Mouse (Mus musculus) layer of hippocampus, adult 18-20 months (tissue): ENCODE data around the gene Synrg. TPM values are rescaled to one million over a fixed set of nuclear protein-coding genes. Genes with fewer than 3 reads are reported as not detected.
A peak's percentile ranks its signal among the peaks of the same experiment; 100 is the strongest.

Experiments
- DNase-seq, 2 experiments: peaks; one replicate each; pipeline ENCODE4 v3.0.0; 2022; ENCODE audit warnings: low spot score in 2 of 2
- long read RNA-seq: library from polyadenylated mRNA; stranded (forward); transcript quantifications from one replicate; pipeline ENCODE4 v2.0.0, GENCODE M21; 2021
- total RNA-seq, 2 experiments: library from RNA; stranded (reverse); gene quantifications; 2 replicates each; pipeline ENCODE4 v1.2.3; 2021

Synrg gene
- total RNA-seq = 10 to 100 TPM; 66.6 to 70.6 TPM
- long read RNA-seq, full-length matches to known transcripts = 6 of 120 reads
- long read RNA-seq, partial matches to known transcripts = 25 of 120 reads
- long read RNA-seq, other reads (novel, unspliced or antisense) = 89 of 120 reads

- DNase-seq = peak; percentile 85 to 92
Measured at GRCm38 (mm10) chr11:83963991-83964921, at the start of gene Synrg. Gene Synrg (plus strand): TSS chr11:83964428.

- no peak for DNase-seq
Measured at GRCm38 (mm10) chr11:83914501-83914900, 49.7 kb upstream of the Synrg start.

GRCm38 (mm10) chr11:83922600-83922999 lies 41.6 kb upstream of the Synrg start:
- no peak for DNase-seq

- DNase-seq = no peak
Measured at GRCm38 (mm10) chr11:83927097-83927496, 37.1 kb upstream of the Synrg start.

- no peak for DNase-seq
Measured at GRCm38 (mm10) chr11:83932506-83933106, 31.6 kb upstream of the Synrg start.

GRCm38 (mm10) chr11:83933376-83933775 lies 30.9 kb upstream of the Synrg start:
- DNase-seq = no peak

- DNase-seq = peak; percentile 39 to 86
Measured at GRCm38 (mm10) chr11:83935986-83936665, 28.1 kb upstream of the Synrg start.

- no peak for DNase-seq
Measured at GRCm38 (mm10) chr11:83938556-83938955, 25.7 kb upstream of the Synrg start.

GRCm38 (mm10) chr11:83941950-83942840 lies 22.0 kb upstream of the Synrg start, which contains the start of gene Ddx52:
Gene Ddx52 (plus strand): TSS chr11:83942062.
- DNase-seq = peak; percentile 85 to 94

- no peak for DNase-seq
Measured at GRCm38 (mm10) chr11:83956822-83957221, 7.4 kb upstream of the Synrg start.

- DNase-seq = no peak
Measured at GRCm38 (mm10) chr11:83961983-83962382, 2.2 kb upstream of the Synrg start.

GRCm38 (mm10) chr11:83967436-83968204 lies 3.4 kb downstream of the Synrg start:
- DNase-seq = no peak

GRCm38 (mm10) chr11:83968205-83968575 lies 4.0 kb downstream of the Synrg start:
- DNase-seq = no peak

GRCm38 (mm10) chr11:83969040-83969439 lies 4.8 kb downstream of the Synrg start:
- DNase-seq = no peak

GRCm38 (mm10) chr11:83974561-83975346 lies 10.5 kb downstream of the Synrg start:
- DNase-seq = no peak

GRCm38 (mm10) chr11:83975488-83975887 lies 11.3 kb downstream of the Synrg start:
- no peak for DNase-seq

- no peak for DNase-seq
Measured at GRCm38 (mm10) chr11:83976236-83976977, 12.2 kb downstream of the Synrg start.

GRCm38 (mm10) chr11:83977810-83978209 lies 13.6 kb downstream of the Synrg start:
- no peak for DNase-seq
